Mouse (Mus musculus): Measurements from ENCODE around the gene Cacna1a.

Gene Cacna1a

DNA sequence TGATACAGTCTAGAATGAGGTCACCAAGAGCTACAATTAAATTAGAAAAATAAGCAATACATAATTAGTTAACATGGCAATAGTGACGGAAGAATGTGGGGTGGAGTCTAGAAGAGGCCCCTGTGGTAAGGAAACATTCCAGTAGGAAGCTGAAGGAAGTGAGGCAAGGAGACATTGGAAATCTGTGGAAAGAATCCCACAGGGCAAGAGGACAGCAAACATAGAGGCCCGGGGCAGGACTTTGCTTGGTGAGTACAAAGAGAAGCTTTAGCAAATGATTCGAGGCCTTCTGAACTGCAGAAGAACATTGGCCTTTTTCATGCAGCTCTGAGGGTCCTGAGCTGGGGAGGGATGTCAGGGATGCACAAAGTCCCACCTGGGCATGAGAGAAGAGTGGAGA lies at the start of gene Cacna1a:
Gene Cacna1a, plus strand, starts transcription at position 166 of the 400 bp plus-strand sequence.
- no peak for DNase-seq (ENCODE audit: low read depth, low spot score)

DNA sequence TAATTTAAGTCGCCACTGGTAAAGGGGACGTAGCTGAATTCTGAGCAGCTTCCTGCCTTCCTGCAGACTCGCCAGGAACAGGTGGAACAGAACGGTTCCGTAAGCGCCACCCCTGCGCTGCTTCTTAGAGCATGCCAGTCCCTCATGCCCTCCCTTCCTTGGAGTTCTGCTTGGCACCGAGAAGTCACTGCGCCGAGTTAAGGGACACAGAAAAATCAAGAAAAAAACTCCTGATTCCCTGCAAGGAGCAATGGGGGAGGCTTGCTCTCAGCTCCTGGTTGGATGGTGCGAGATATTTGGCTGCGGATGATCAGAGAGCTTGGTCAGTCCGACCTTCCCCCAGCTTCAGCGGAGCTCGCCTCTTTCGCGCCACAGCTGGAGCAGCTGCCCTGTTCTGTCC lies 49.7 kb upstream of the Cacna1a start:
- no peak for DNase-seq (ENCODE audit: low read depth, low spot score)

- no peak for DNase-seq (ENCODE audit: low read depth, low spot score)
These were observed 48.9 kb upstream of the Cacna1a start for GRCm38 (mm10) chr8:84339320-84339719.

- DNase-seq (ENCODE audit: low read depth, low spot score): no peak
These were observed 48.4 kb upstream of the Cacna1a start for GRCm38 (mm10) chr8:84339867-84340266.

DNA sequence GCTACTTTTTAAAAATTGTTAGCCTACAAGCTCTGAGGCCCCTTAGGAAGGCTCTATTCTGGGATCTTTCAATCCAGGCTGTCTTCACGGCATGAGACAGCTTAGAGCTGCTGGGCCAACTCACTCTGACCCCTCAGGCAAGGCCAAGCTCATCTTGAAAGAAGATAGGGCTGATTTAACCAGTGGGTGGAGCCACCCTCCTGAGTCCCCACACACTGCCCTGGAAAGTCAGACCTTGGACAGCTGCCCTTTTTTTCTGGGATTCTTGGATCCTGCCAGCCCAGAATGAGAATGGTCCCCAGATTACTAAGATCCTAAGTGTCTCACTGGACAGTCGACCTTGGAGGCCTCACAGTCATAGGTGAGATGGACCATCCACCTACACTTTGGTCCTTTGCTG lies 47.6 kb upstream of the Cacna1a start:
- no peak for DNase-seq (ENCODE audit: low read depth, low spot score)

DNA sequence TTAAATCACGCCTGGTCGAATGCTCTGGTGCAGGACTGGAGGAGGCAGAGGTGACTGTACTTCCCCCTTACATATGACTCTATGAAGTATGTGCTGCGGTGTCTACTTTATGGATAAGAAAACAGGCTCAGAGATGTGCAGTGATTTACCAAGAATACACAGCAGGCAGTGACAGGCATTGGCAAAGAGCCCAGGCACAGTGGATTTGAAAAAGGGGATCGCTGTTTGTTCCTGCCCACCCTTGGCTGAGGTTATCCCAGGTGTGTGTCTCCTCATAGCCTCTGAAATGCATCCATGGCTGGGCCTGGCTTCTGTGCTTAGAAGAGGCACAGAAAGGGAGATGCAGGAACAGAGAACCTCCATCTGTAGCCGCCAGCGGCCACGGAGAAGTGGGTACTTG lies 42.7 kb upstream of the Cacna1a start:
- no peak for DNase-seq (ENCODE audit: low read depth, low spot score)

- no peak for DNase-seq (ENCODE audit: low read depth, low spot score)
These were observed 41.8 kb upstream of the Cacna1a start for GRCm38 (mm10) chr8:84346421-84346820.

DNA sequence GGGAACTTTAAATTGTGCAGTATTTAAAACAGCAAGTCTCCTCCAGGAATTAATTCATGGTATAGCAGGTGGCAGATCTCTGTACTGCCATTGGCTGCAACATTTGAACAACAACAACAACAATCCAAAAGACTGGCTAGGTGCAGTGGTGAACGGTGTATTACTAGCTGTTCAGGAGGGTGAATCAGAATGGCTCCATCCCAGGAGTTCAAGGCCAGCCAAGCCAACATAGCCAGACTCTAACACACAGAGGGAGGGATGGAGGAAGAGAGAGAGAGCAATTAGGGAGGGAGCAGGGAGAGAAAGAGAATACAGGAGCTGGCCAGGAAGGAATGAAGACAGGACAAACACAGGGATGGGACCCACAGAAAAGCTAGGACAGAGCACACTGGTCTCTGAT lies 38.7 kb upstream of the Cacna1a start:
- DNase-seq (ENCODE audit: low read depth, low spot score): no peak

DNA sequence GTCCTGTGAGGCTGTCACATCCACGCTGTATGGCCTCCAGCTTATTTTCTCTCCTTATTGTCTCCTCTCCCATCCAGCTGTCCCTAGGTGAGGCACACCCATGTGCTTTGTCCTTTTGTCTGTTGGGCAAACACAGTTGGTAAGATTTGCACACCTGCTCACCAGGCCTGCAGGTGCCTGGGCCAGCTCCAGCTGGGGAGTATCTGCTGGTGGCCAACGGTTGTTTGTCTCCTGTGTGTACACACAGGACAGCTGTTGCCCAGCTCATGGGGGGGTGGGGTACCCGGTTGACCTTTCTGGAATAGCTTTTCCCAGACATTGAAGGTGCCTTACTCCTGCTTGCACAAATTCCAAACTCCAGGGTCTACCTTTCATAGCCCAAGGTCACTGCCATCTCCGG lies 37.3 kb upstream of the Cacna1a start:
- no peak for DNase-seq (ENCODE audit: low read depth, low spot score)

DNA sequence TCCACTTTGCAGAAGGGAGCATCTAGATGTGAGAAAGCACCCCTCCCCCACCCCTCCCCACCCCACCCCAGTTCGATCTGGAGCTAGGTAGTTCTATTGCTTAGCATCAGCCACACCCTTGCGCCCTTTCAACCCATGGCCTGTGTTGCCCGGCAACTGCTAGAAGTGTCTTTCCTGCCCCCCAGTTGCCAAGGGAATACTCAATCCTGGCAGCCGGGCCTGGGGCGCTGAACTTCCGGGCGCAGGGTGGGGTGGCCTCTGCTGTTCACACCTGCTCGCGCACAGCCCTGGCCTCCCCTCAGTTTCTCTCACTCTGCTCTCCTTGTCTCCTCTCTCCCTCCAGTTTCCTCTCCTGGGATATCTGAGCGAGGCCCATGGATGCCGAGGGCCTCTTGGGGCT lies 31.8 kb upstream of the Cacna1a start:
- DNase-seq (ENCODE audit: low read depth, low spot score): no peak

DNA sequence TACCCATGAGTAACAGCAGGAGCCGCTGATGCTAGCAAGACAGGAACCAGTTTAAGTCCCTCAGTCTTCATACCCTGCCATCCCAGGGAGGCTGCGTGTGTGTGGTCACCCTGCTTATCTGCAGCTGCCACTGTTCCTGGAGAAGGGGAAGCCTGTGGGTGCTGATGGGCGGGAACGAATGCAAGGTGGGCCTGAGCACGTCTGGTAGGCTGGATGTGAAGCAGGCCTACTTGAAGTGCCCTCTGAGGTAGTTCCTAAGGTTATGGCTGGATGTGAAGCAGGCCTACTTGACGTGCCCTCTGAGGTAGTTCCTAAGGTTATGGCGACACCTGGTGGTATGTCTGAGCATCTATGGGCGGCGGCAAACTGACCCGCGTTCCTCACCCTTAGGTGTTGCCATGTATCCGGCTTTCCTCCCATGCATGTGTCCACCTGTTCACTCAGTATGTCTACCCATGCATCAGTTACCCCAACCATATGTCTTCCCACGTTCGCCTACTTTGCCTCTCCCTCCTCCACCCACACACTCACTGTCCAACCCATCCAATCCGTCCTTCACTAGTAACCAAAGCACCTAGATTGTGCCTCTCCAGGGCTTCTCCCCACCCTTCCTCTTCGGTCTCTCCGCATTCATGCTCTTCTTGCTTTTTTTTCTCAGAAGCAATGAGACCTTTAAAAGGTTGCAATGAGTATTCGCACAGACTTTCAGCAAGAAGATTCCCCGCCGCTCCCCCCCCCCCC lies 30.4 kb upstream of the Cacna1a start:
- peak; percentile 87 for DNase-seq (ENCODE audit: low read depth, low spot score)

- DNase-seq (ENCODE audit: low read depth, low spot score): peak; percentile 82
These were observed 24.7 kb upstream of the Cacna1a start for GRCm38 (mm10) chr8:84363428-84364134.

DNA sequence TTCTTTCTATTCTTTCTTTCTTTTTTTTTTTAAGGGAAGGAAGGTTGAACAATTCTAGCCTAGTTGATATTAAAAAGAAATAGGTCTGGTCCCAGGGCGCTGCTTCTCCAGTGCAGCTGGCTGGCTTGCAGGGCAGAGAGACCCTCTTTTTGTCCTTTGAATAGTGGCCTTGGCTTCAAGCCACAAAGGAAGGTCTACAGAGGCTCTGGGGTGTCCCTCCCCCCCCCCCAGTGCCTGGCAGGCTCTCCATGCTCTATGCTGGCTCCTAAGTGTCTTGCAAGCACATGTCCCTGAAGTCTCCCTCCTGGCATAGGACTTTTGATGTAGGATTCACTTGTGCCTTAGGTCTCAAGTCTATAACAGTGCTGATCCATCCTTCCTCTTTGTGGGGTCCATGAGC lies 23.0 kb upstream of the Cacna1a start:
- DNase-seq (ENCODE audit: low read depth, low spot score): no peak

- DNase-seq (ENCODE audit: low read depth, low spot score): no peak
These were observed 17.3 kb upstream of the Cacna1a start for GRCm38 (mm10) chr8:84370972-84371371.

- DNase-seq (ENCODE audit: low read depth, low spot score): no peak
These were observed 13.2 kb upstream of the Cacna1a start for GRCm38 (mm10) chr8:84375038-84375437.

- no peak for DNase-seq (ENCODE audit: low read depth, low spot score)
These were observed 12.4 kb upstream of the Cacna1a start for GRCm38 (mm10) chr8:84375803-84376202.

- no peak for DNase-seq (ENCODE audit: low read depth, low spot score)
These were observed 11.7 kb upstream of the Cacna1a start for GRCm38 (mm10) chr8:84376564-84376963.

DNA sequence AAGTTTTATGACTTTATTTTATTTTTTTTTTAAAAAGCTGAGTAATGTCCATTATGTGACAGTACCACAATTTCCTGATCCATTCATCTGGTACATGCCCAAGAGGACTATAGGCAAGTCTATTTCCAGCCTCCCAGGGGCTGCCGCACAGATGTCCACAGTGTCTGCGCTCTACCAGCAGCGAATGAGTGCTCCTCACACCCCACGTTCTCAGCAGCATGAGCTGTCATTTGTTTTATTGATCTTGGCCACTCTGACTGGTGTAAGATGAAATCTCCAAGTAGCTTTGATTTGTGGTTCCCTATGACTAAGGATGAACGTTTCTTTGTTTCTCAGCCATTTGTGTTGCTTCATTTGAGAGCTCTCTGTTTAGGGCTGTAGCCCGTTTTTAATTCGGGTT lies 6.6 kb upstream of the Cacna1a start:
- DNase-seq (ENCODE audit: low read depth, low spot score): no peak

- DNase-seq (ENCODE audit: low read depth, low spot score): no peak
These were observed 533 bp downstream of the Cacna1a start for GRCm38 (mm10) chr8:84388773-84389172.

DNA sequence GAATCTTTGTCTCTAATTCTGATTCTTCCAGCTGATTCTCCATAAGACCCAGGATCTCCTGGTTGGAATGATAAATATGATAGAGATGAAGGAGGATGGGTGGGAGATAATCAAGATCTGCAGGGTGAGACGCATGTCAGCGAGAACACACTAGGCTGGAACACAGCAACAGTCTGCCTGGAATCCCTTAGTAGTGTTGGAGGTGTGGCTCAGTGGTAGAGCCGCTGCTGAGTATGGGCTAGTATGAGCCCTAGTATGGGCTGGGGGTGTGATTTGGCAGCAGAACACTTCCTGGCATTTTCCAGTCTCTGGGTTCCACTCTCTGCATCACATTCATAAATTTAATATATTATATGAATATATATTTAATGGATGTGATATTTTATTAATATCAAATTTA lies 933 bp downstream of the Cacna1a start:
- no peak for DNase-seq (ENCODE audit: low read depth, low spot score)

GRCm38 (mm10) chr8:84391611-84392010 lies 3.4 kb downstream of the Cacna1a start:
- no peak for DNase-seq (ENCODE audit: low read depth, low spot score)

- no peak for DNase-seq (ENCODE audit: low read depth, low spot score)
These were observed 7.7 kb downstream of the Cacna1a start for GRCm38 (mm10) chr8:84395751-84396457.

Measured in mesoderm, embryonic 11.5 days (tissue).